ENCODE assay signal across 8 mouse cellular contexts in the genomic region with DNA sequence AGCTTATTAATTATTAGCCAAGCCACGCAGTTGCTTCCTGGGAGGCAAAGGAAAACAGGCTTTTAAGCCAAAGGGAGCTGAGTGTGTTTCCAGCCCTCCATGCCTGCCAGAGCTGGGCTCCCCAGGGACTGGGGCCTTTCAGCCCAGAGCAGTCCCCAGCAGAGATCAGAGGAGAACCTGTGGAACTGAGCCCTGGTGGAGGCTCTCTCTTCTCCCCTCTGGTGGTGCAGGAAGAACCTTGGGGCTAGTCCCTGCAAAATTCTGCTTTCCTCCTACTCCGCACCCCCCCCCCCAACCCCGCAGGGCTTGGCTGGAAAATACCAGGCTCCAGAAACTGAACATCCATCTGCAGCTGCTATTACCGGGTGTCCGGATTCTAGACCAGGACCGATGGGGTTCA. TPM values are rescaled to one million over a fixed set of nuclear protein-coding genes. Genes with fewer than 3 reads are reported as not detected.
A peak's percentile ranks its signal among the peaks of the same experiment; 100 is the strongest.
DNase-seq lines count a peak whose midpoint lies in the region; ATAC-seq and TF ChIP-seq lines count a peak whose summit lies in the region.

No protein-coding gene starts in this region.

- no peak overlapping the region for H3K9ac ChIP-seq in heart, embryonic 11.5 days (ENCODE audit: low read depth, low read length)
- no peak overlapping the region; the same call in 1 of the 2 replicates for H3K9ac ChIP-seq in limb, embryonic 13.5 days
- no peak overlapping the region for H3K9ac ChIP-seq in stomach, embryonic 15.5 days

- peaks cover 15% of the 10 kb centered on the region for H3K4me1 ChIP-seq in heart, embryonic 11.5 days (ENCODE audit: control insufficient read depth, insufficient read depth, low read length)
- peaks cover 28% of the 10 kb centered on the region for H3K4me1 ChIP-seq in hindbrain, embryonic 10.5 days (replicated peaks)
- peaks cover 20% of the 10 kb centered on the region for H3K4me1 ChIP-seq in limb, embryonic 13.5 days
- H3K4me1 ChIP-seq in stomach, embryonic 15.5 days: peaks cover 15% of the 10 kb centered on the region

- no peak overlapping the region for H3K27ac ChIP-seq in heart, embryonic 11.5 days (ENCODE audit: low read depth, low read length)
- H3K27ac ChIP-seq in hindbrain, embryonic 10.5 days: no peak overlapping the region
- H3K27ac ChIP-seq in limb, embryonic 13.5 days: no peak overlapping the region
- H3K27ac ChIP-seq in stomach, embryonic 15.5 days: no peak overlapping the region

- TF ChIP-seq CTCF in brain, embryonic 14.5 days (IDR thresholded peaks at IDR 0.05; ENCODE audit: borderline replicate concordance, extremely low read depth, insufficient read depth, insufficient read length): 0 out of 2 replicates have a peak, but pooled peaks have one; percentile 8

- H3K36me3 ChIP-seq in heart, embryonic 11.5 days (ENCODE audit: control insufficient read depth, insufficient read depth, low read length): no peaks in the 10 kb centered on the region
- no peaks in the 10 kb centered on the region for H3K36me3 ChIP-seq in hindbrain, embryonic 10.5 days
- H3K36me3 ChIP-seq in limb, embryonic 13.5 days: no peaks in the 10 kb centered on the region
- no peaks in the 10 kb centered on the region for H3K36me3 ChIP-seq in stomach, embryonic 15.5 days

- peak overlapping the region; percentile 52; the same call in 1 of the 2 replicates for H3K4me3 ChIP-seq in heart, embryonic 11.5 days (ENCODE audit: low read depth, low read length)
- peak overlapping the region; percentile 67 for H3K4me3 ChIP-seq in hindbrain, embryonic 10.5 days
- peak overlapping the region; percentile 49 for H3K4me3 ChIP-seq in limb, embryonic 13.5 days
- peak overlapping the region; percentile 40; the same call in 1 of the 2 replicates for H3K4me3 ChIP-seq in stomach, embryonic 15.5 days (replicated peaks)

- 21% methylated on average over 6 of the region's 6 CpGs for WGBS in heart, embryonic 11.5 days (ENCODE audit: insufficient replicate concordance)
- 15% methylated on average over 6 of the region's 6 CpGs for WGBS in hindbrain, embryonic 10.5 days
- WGBS in limb, embryonic 13.5 days: 10% methylated on average over 6 of the region's 6 CpGs
- WGBS in stomach, embryonic 15.5 days: 11% methylated on average over 6 of the region's 6 CpGs

- peak overlapping the region; percentile 90 for H3K4me2 ChIP-seq in heart, embryonic 11.5 days
- H3K4me2 ChIP-seq in limb, embryonic 13.5 days (replicated peaks): peak overlapping the region; percentile 94
- H3K4me2 ChIP-seq in stomach, embryonic 15.5 days: peak overlapping the region; percentile 78

- H3K9me3 ChIP-seq in heart, embryonic 11.5 days (replicated peaks; ENCODE audit: control insufficient read depth, low read length): no peaks in the 10 kb centered on the region
- no peaks in the 10 kb centered on the region for H3K9me3 ChIP-seq in hindbrain, embryonic 10.5 days
- H3K9me3 ChIP-seq in limb, embryonic 13.5 days: no peaks in the 10 kb centered on the region
- H3K9me3 ChIP-seq in stomach, embryonic 15.5 days: no peaks in the 10 kb centered on the region

- no peak for TF ChIP-seq POLR2A in brain, embryonic 14.5 days (IDR thresholded peaks at IDR 0.05; ENCODE audit: borderline replicate concordance, extremely low read depth, insufficient read depth, insufficient read length, poor library complexity, severe bottlenecking)

- no peak for DNase-seq in heart, adult 18-20 months
- DNase-seq in brain, embryonic 14.5 days (ENCODE audit: low read depth): no peak
- no peak for DNase-seq in hindbrain, embryonic 10.5 days (ENCODE audit: low spot score)
- no peak for DNase-seq in thymus, postnatal 36 days

- ATAC-seq in heart, embryonic 11.5 days (replicated peaks; ENCODE audit: insufficient number of reproducible peaks, low FRiP score, low TSS enrichment): no peak
- ATAC-seq in limb, embryonic 13.5 days (ENCODE audit: low FRiP score, low read depth): peak; percentile 32; the same call in 1 of the 2 replicates
- no peak for ATAC-seq in stomach, embryonic 15.5 days (ENCODE audit: insufficient read depth, low FRiP score, low read depth)
- no peak for ATAC-seq in monocyte, adult 5-6 weeks (replicated peaks; ENCODE audit: insufficient number of reproducible peaks, low FRiP score, low TSS enrichment, poor library complexity, severe bottlenecking)

- H3K27me3 ChIP-seq in heart, embryonic 11.5 days (ENCODE audit: control insufficient read depth, insufficient read depth, low read length): peaks cover 30% of the 10 kb centered on the region
- peaks cover 47% of the 10 kb centered on the region for H3K27me3 ChIP-seq in hindbrain, embryonic 10.5 days (ENCODE audit: insufficient read depth, poor library complexity, severe bottlenecking)
- H3K27me3 ChIP-seq in limb, embryonic 13.5 days: peaks cover 57% of the 10 kb centered on the region
- H3K27me3 ChIP-seq in stomach, embryonic 15.5 days (replicated peaks): peaks cover 31% of the 10 kb centered on the region

RNA-seq across cellular contexts. Expression of gene St6galnac5, which starts 1.6 kb away (rescaled TPM):
- 1.1 and 1.6 TPM in 2 replicates for polyA plus RNA-seq in heart, embryonic 11.5 days (2014; fragmentation: Nextera tagmentation; extraction: Ambion mirVana)
- total RNA-seq in heart, adult 18-20 months (2021): not detected
- 17.7 and 24.4 TPM in 2 replicates for polyA plus RNA-seq in brain, embryonic 14.5 days (2012; rRNA removed)
- polyA plus RNA-seq in hindbrain, embryonic 10.5 days (2016; fragmentation: Nextera tagmentation; extraction: Ambion mirVana): 2.4 and 3.9 TPM in 2 replicates
- polyA plus RNA-seq in limb, embryonic 13.5 days (2015; fragmentation: Nextera tagmentation; extraction: Ambion mirVana): 1.6 and 2.0 TPM in 2 replicates
- 1.3 and 1.7 TPM in 2 replicates for polyA plus RNA-seq in stomach, embryonic 15.5 days (2015; fragmentation: Nextera tagmentation; extraction: Ambion mirVana)
- total RNA-seq in monocyte, adult 5-6 weeks (2017): 0.10 to 2.5 TPM (median 0.19 TPM) in 3 replicates
